Mouse (Mus musculus) G1E (cell line): ENCODE measurements around the gene Dmgdh. TPM values are rescaled to one million over a fixed set of nuclear protein-coding genes. Genes with fewer than 3 reads are reported as not detected.

ENCODE experiments used
- ATAC-seq: 2 replicates; pipeline ENCODE4 v1.8.0; 2016; ENCODE audit warnings: mild to moderate bottlenecking; ENCODE audit not compliant: insufficient number of reproducible peaks, poor library complexity, low FRiP score, severe bottlenecking; ENCODE audit errors: extremely low read depth
- DNase-seq: peaks from one replicate; pipeline ENCODE4 v3.0.0; 2012; ENCODE audit warnings: low spot score
- H3K27me3 ChIP-seq: 2 replicates; pipeline ENCODE4 v1.6.1; 2012; ENCODE audit warnings: mild to moderate bottlenecking, low read length, inconsistent platforms; ENCODE audit not compliant: insufficient read depth
- H3K36me3 ChIP-seq: replicated peaks from 2 replicates; pipeline ENCODE3; 2012; ENCODE audit warnings: mild to moderate bottlenecking, inconsistent platforms
- H3K4me1 ChIP-seq: 2 replicates; pipeline ENCODE4 v1.6.1; 2012; ENCODE audit warnings: low read depth, low read length, inconsistent platforms, mixed read lengths; ENCODE audit not compliant: insufficient read depth
- H3K4me3 ChIP-seq: 2 replicates; pipeline ENCODE4 v1.5.1; 2012; ENCODE audit warnings: low read depth, mild to moderate bottlenecking, inconsistent platforms, low read length, moderate library complexity, mixed read lengths
- H3K9me3 ChIP-seq: replicated peaks from 2 replicates; pipeline ENCODE4 v1.6.1; 2012; ENCODE audit warnings: inconsistent platforms
- CTCF ChIP-seq: IDR thresholded peaks from 2 replicates; pipeline ENCODE4 v1.5.1; 2012; ENCODE audit warnings: low read depth, low read length, inconsistent platforms, mixed read lengths
- GATA1 ChIP-seq: IDR thresholded peaks from 2 replicates; pipeline ENCODE4 v1.6.1; 2012; ENCODE audit warnings: borderline replicate concordance, low read length, inconsistent platforms, mixed read lengths
- GATA2 ChIP-seq: IDR thresholded peaks from 2 replicates; pipeline ENCODE4 v1.6.1; 2012; ENCODE audit warnings: low read depth, low read length, inconsistent platforms, borderline replicate concordance
- POLR2AphosphoS5 ChIP-seq: IDR thresholded peaks from 2 replicates; pipeline ENCODE4 v1.6.1; 2012; ENCODE audit warnings: low read depth, low read length, inconsistent platforms; ENCODE audit not compliant: insufficient replicate concordance
- TAL1 ChIP-seq: conservative IDR thresholded peaks from 2 replicates; pipeline ENCODE4 v1.6.1; 2012; ENCODE audit warnings: low read depth, low read length, inconsistent platforms, mixed read lengths
- polyA plus RNA-seq: library from polyadenylated mRNA; stranded (reverse); fragments of >175 nt; gene quantifications from 2 replicates; pipeline ENCODE4 v1.2.3, GENCODE M21; 2012
- total RNA-seq, 2 experiments: library from RNA; stranded (forward) in 1 of 2; stranded (reverse) in 1 of 2; fragments of 200-1000 nt in 1 of 2; fragments of >200 nt in 1 of 2; fragmentation: Nextera tagmentation in 1 of 2; gene quantifications; 2 replicates each; pipeline ENCODE4 v1.2.3; 2014 to 2017

Gene Dmgdh
- total and polyA plus RNA-seq, 3 experiments = 0.05 TPM; not detected in 2

- DNase-seq (no peak), ATAC-seq (no peak)
- H3K4me3 ChIP-seq = no peak overlapping the region
- H3K27me3 ChIP-seq = no peaks in the 10 kb centered on the region
- no peaks in the 10 kb centered on the region for H3K4me1 ChIP-seq
- no peaks in the 10 kb centered on the region for H3K36me3 ChIP-seq
- H3K9me3 ChIP-seq = 0 out of 2 replicates have a peak, but pooled peaks cover 4% of the 10 kb centered on the region
- TF ChIP-seq POLR2AphosphoS5 (no peak), TAL1 (no peak), GATA1 (no peak), CTCF (no peak), GATA2 (no peak)
These were observed 119.5 kb downstream of the Dmgdh start for GRCm38 (mm10) chr13:93793643-93794182.

GRCm38 (mm10) chr13:93797011-93797600 is 122.9 kb downstream of the Dmgdh start:
- Histone ChIP-seq H3K4me3 (no peak overlapping the region), H3K36me3 (no peaks in the 10 kb centered on the region)
- TF ChIP-seq TAL1 (no peak), GATA2 (no peak), POLR2AphosphoS5 (no peak), GATA1 (no peak), CTCF (no peak)

More at GRCm38 (mm10) chr13:93797011-93797600, 122.9 kb downstream of the Dmgdh start:
- H3K4me1 ChIP-seq = no peaks in the 10 kb centered on the region
- H3K27me3 ChIP-seq = no peaks in the 10 kb centered on the region
- 0 out of 2 replicates have a peak, but pooled peaks cover 4% of the 10 kb centered on the region for H3K9me3 ChIP-seq
- no peak for DNase-seq
- no peak for ATAC-seq

Other genes with a start within 250 kb of the Dmgdh start
- 41.3 and 44.1 TPM in 2 replicates for gene Jmy, start 174.6 kb upstream of the Dmgdh start, total RNA-seq (2014; fragmentation: Nextera tagmentation)
- 12.8 and 15.4 TPM in 2 replicates for gene Jmy, start 174.6 kb upstream of the Dmgdh start, total RNA-seq (2017)
- gene Jmy, start 174.6 kb upstream of the Dmgdh start, polyA plus RNA-seq = 14.4 and 14.7 TPM in 2 replicates
- not detected in 2 replicates for gene Bhmt, start 36.5 kb upstream of the Dmgdh start, total RNA-seq (2014; fragmentation: Nextera tagmentation)
- 0.12 and 0.16 TPM in 2 replicates for gene Bhmt, start 36.5 kb upstream of the Dmgdh start, total RNA-seq (2017)
- not detected in 2 replicates for gene Bhmt, start 36.5 kb upstream of the Dmgdh start, polyA plus RNA-seq
- gene Bhmt2, start 131 bp upstream of the Dmgdh start, total RNA-seq (2014; fragmentation: Nextera tagmentation) = not detected in 2 replicates
- gene Bhmt2, start 131 bp upstream of the Dmgdh start, total RNA-seq (2017) = not detected in 2 replicates
- gene Bhmt2, start 131 bp upstream of the Dmgdh start, polyA plus RNA-seq = not detected in 2 replicates
- not detected in 2 replicates for gene Arsb, start 97.2 kb downstream of the Dmgdh start, total RNA-seq (2014; fragmentation: Nextera tagmentation)
- 0.05 and 0.12 TPM in 2 replicates for gene Arsb, start 97.2 kb downstream of the Dmgdh start, total RNA-seq (2017)
- gene Arsb, start 97.2 kb downstream of the Dmgdh start, polyA plus RNA-seq = 0.01 TPM in 1 of 2 replicates, not detected in the other